Mouse (Mus musculus) heart, adult 9 months (tissue): ENCODE measurements around the gene Gm49368.
"Not testable (repeated sequence)": the region's sequence is repeated elsewhere in the genome, so short reads cannot be mapped to it uniquely, and the experiment has no call there.

Experiments
- DNase-seq, 2 experiments: peaks; one replicate each; pipeline ENCODE4 v3.0.0; 2022; ENCODE audit warnings: low spot score in 2 of 2

Gm49368 gene

GRCm38 (mm10) chr7:128128741-128129720 lies 66.5 kb downstream of the Gm49368 start, which contains the start of gene Itgax:
Gene Itgax, plus strand, starts transcription at chr7:128129547.
- no peak for DNase-seq

DNA sequence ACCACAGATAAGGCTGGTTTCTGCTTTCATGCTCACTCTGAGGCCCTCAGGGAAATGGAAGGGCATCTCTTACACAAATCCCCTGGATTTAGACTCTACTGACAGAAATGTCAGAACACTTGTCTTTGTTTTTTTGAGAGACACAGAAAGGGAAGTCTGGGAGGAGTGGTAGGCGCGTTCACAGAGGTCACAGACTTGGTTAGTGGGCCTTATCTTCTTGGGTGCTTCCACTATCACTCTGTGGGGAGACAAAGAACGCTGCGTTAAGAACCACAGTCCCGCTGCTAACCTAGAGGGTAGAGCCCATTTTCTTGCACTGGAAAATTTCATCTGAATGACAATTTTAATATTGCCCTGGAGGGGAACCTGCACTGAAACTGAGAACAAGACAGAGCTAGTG lies 69.7 kb downstream of the Gm49368 start:
- no peak for DNase-seq

DNA sequence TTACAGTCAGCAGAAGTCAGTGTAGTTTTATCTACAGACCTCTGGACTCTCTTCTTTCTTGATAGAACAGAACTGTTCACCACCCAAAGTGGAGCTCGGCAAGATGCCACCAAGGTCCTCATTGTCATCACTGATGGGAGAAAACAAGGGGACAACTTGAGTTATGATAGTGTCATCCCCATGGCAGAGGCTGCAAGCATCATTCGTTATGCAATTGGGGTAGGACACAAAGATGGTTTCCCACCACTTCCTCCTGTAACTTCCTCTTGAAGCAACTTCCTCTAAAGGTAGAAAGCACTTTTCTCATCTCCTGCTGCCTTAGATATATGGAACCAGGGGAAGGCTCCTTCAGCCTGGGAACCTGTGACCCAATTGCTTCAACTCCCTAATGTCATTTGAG lies 71.1 kb downstream of the Gm49368 start:
- peak in 1 of 2 experiments; percentile 19 for DNase-seq

DNA sequence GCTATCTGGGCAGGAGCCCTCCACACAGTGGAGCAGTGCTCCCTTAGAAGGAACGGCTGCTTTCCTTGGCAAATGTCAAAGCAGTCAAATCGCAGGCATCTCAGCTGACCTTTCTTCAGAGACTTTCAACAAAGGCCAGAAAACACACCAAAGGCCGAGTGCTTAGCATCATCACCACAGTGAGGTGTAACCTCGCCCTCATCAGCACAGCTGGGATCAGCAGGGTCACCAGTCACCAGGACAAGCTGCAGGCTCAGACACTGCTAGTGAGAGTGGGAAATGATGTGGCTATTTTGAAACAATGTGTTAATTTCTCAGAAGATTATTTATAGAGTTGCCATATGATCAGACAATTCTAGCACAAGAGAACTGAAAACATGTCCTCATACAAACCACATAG lies 74.4 kb downstream of the Gm49368 start:
- no peak for DNase-seq

DNA sequence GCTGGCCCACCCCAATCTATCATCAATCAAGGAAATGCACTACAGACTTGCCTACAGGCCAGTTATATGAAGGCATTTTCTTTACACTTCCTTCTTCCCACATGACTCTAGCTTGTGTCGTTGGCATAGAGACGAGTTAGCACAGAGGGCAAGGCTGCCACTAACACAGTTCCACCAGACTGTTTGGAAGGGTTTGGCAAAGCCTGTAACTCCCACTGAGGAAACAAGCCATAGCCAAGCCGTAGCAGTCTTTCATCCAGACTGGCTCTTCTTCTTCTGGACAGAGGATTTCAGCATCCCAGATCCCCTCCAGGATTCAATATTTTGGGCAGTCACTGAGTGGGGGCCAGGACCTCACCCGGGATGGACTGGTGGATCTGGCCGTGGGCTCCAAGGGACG lies 77.1 kb downstream of the Gm49368 start:
- DNase-seq, result no peak

GRCm38 (mm10) chr7:128150970-128151369 lies 88.5 kb downstream of the Gm49368 start:
- DNase-seq, result no peak

GRCm38 (mm10) chr7:128154076-128154475 lies 91.6 kb downstream of the Gm49368 start, which contains the start of gene Itgad:
Gene Itgad, plus strand, starts transcription at chr7:128154376.
- no peak for DNase-seq

DNA sequence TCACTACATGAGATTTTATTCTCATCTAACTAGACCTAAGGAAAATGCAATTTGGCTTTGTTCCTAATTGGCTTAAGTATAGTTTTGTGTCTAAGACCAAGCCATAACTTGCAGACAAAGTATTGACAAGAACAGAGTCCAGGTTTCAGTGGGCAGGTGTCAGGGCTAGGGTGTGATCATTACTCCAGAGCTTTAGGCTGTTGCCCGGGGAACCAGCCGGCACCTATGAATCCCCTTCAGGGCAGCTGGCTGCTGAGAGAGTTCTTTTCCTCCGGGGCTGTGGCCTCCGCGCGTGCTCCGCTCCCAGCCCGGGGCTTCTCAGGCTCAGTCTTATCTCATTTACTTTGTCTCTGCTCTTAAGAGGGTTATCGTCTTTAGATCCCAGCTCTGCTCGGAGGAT lies 92.4 kb downstream of the Gm49368 start:
- DNase-seq, result no peak

- DNase-seq, result not testable (repeated sequence)
These were observed 96.3 kb downstream of the Gm49368 start for GRCm38 (mm10) chr7:128158688-128159354.

DNA sequence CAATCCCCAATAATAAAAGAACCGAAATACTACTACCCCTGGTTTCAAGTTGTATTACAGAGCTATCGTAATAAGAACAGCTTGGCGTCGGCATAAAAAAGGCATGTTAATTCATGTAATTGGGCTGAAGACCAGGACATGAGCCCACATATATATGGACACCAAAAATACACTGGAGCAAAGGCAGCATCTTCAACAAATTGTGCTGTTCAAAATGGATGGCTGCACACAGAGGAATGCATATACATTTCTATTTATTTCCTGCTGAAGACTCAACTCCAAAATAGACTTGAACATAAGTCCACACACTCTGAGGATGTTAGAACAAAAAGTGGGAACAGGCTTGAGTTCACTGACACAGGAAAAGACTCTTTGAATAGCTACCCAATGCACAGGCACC lies 101.5 kb downstream of the Gm49368 start:
- no peak for DNase-seq

DNA sequence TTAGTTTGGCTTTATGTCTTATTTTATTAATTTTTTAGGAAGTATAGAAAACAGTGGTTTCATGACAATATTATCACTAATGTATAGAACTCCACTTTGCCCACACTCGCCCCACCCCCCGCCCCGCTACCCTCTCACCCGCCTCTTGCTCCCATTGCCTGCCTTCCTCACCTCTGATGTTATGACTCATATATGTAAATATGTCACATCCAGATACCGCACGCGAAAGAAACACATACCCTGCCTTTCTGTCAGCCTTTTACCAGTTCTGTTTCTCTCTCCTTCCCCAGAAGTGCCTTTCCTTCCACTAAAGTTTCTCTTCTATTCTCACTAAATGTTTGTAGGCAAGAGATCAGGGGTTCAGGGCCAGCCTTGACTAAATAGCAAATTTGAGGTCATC lies 103.9 kb downstream of the Gm49368 start:
- no peak for DNase-seq

GRCm38 (mm10) chr7:128169996-128170395 lies 107.5 kb downstream of the Gm49368 start:
- DNase-seq, result no peak
